Mouse (Mus musculus): ENCODE measurements around the gene Galnt3. TPM values are rescaled to one million over a fixed set of nuclear protein-coding genes. Genes with fewer than 3 reads are reported as not detected.

The Galnt3 gene
- total RNA-seq, 2 experiments from 2014 or later: 4.4 to 6.6 TPM

Other genes starting within 250 kb of the Galnt3 start
- 1 to 10 TPM; 9.4 to 9.6 TPM for gene Ttc21b, start 131.6 kb upstream of the Galnt3 start, total RNA-seq (2021)

All from layer of hippocampus, postnatal 14 days (tissue).